Mouse (Mus musculus) liver, embryonic 13.5 days (tissue): ENCODE measurements around the gene Rtn4rl1. TPM values are rescaled to one million over a fixed set of nuclear protein-coding genes. Genes with fewer than 3 reads are reported as not detected.
A peak's percentile ranks its signal among the peaks of the same experiment; 100 is the strongest.

ENCODE experiments used
- ATAC-seq: fragments of 200-750 bp; cut with Nextera tagmentation; 2 replicates; pipeline ENCODE4 v1.8.0; 2017; ENCODE audit warnings: low read depth, mild to moderate bottlenecking, moderate number of reproducible peaks, moderate library complexity
- DNase-seq: peaks from one replicate; pipeline ENCODE4 v3.0.0; 2022
- H3K27ac ChIP-seq: fragments of 300-500 bp; sonication (generic); 2 replicates; pipeline ENCODE4 v1.5.1; 2015; ENCODE audit warnings: moderate library complexity, mild to moderate bottlenecking, inconsistent platforms
- H3K27me3 ChIP-seq: fragments of 300-500 bp; sonication (generic); 2 replicates; pipeline ENCODE4 v1.6.1; 2015; ENCODE audit warnings: mild to moderate bottlenecking, inconsistent platforms
- H3K36me3 ChIP-seq: fragments of 300-500 bp; sonication (generic); 2 replicates; pipeline ENCODE4 v1.6.1; 2015; ENCODE audit warnings: mild to moderate bottlenecking, inconsistent platforms
- H3K4me1 ChIP-seq: fragments of 300-500 bp; sonication (generic); replicated peaks from 2 replicates; pipeline ENCODE4 v1.6.1; 2015; ENCODE audit warnings: inconsistent platforms
- H3K4me2 ChIP-seq: fragments of 300-500 bp; sonication (generic); 2 replicates; pipeline ENCODE4 v1.6.1; 2015; ENCODE audit warnings: inconsistent platforms, mild to moderate bottlenecking, moderate library complexity
- H3K4me3 ChIP-seq: fragments of 300-500 bp; sonication (generic); replicated peaks from 2 replicates; pipeline ENCODE4 v1.5.1; 2015; ENCODE audit warnings: mild to moderate bottlenecking, inconsistent platforms
- H3K9ac ChIP-seq: fragments of 300-500 bp; sonication (generic); 2 replicates; pipeline ENCODE4 v1.6.1; 2015; ENCODE audit warnings: mild to moderate bottlenecking, inconsistent platforms
- H3K9me3 ChIP-seq: fragments of 300-500 bp; sonication (generic); replicated peaks from 2 replicates; pipeline ENCODE4 v1.6.1; 2016; ENCODE audit warnings: inconsistent platforms
- WGBS: fragments of 180-500 bp; shearing (Covaris S2); methylation state at CpG from one replicate; pipeline ENCODE4 v1.1.7; 2015; ENCODE audit not compliant: insufficient replicate concordance; 5-methylcytosine and 5-hydroxymethylcytosine counted together
- polyA plus RNA-seq: library from polyadenylated mRNA; unstranded; fragments of >200 nt; fragmentation: Nextera tagmentation; extraction: Ambion mirVana; gene quantifications from 2 replicates; pipeline ENCODE4 v1.2.1, GENCODE M21; 2015

The Rtn4rl1 gene
- polyA plus RNA-seq, 1 experiment from 2014 or later: 0.78 TPM

- Histone ChIP-seq H3K9ac (peak overlapping the region; percentile 57), H3K4me1 (peaks cover 69% of the 10 kb centered on the region), H3K4me2 (peak overlapping the region; percentile 82), H3K27ac (no peak overlapping the region), H3K36me3 (peaks cover 17% of the 10 kb centered on the region), H3K27me3 (peaks cover 78% of the 10 kb centered on the region), H3K9me3 (no peaks in the 10 kb centered on the region), H3K4me3 (peak overlapping the region; percentile 70)
- DNase-seq (no peak), ATAC-seq (no peak)
- 8% methylated on average over 55 of the region's 55 CpGs for WGBS
These were observed 27.3 kb upstream of the Rtn4rl1 start for GRCm38 (mm10) chr11:75166193-75166842.

- Histone ChIP-seq H3K36me3 (peaks cover 13% of the 10 kb centered on the region), H3K4me1 (peaks cover 76% of the 10 kb centered on the region), H3K4me2 (peak overlapping the region; percentile 82), H3K27me3 (peaks cover 85% of the 10 kb centered on the region), H3K27ac (no peak overlapping the region), H3K9ac (peak overlapping the region; percentile 57), H3K4me3 (peak overlapping the region; percentile 70), H3K9me3 (no peaks in the 10 kb centered on the region)
- 3% methylated on average over 68 of the region's 68 CpGs for WGBS
- ATAC-seq (no peak), DNase-seq (no peak)
These were observed 26.5 kb upstream of the Rtn4rl1 start for GRCm38 (mm10) chr11:75166861-75167642.

GRCm38 (mm10) chr11:75167643-75168589, 25.7 kb upstream of the Rtn4rl1 start:
- Histone ChIP-seq H3K4me1 (peaks cover 84% of the 10 kb centered on the region), H3K36me3 (peaks cover 8% of the 10 kb centered on the region), H3K27me3 (peaks cover 94% of the 10 kb centered on the region), H3K4me2 (peak overlapping the region; percentile 82), H3K27ac (no peak overlapping the region; the same call in 1 of the 2 replicates), H3K4me3 (peak overlapping the region; percentile 70), H3K9me3 (no peaks in the 10 kb centered on the region), H3K9ac (peak overlapping the region; percentile 57)
- no peak for DNase-seq
- ATAC-seq: no peak
- 4% methylated on average over 54 of the region's 63 CpGs for WGBS

- under 1% methylated on average over 69 of the region's 83 CpGs for WGBS
These were observed 24.8 kb upstream of the Rtn4rl1 start for GRCm38 (mm10) chr11:75168590-75169361.

GRCm38 (mm10) chr11:75169405-75170080, 24.0 kb upstream of the Rtn4rl1 start, which contains the start of gene Hic1:
TSS of gene Hic1 (minus strand) at chr11:75169519.
- ATAC-seq (no peak), DNase-seq (no peak)
- Histone ChIP-seq H3K27ac (no peak within 1 kb of the TSS; the same call in 1 of the 2 replicates), H3K4me1 (peaks cover 96% of the 10 kb centered on the region), H3K4me3 (peak within 1 kb of the TSS; percentile 70), H3K9ac (peak within 1 kb of the TSS; percentile 56), H3K27me3 (peaks cover 99% of the 10 kb centered on the region), H3K9me3 (no peaks in the 10 kb centered on the region), H3K4me2 (peak within 1 kb of the TSS; percentile 82), H3K36me3 (0 out of 2 replicates have a peak, but pooled peaks cover 4% of the 10 kb centered on the region)
- WGBS: 7% methylated on average over 23 of the region's 23 CpGs

More at GRCm38 (mm10) chr11:75168590-75169361, 24.8 kb upstream of the Rtn4rl1 start:
- H3K9me3 ChIP-seq: no peaks in the 10 kb centered on the region
- ATAC-seq (no peak; the same call in 1 of the 2 replicates), DNase-seq (peak; percentile 68)
- 0 out of 2 replicates have a peak, but pooled peaks cover 4% of the 10 kb centered on the region for H3K36me3 ChIP-seq
- H3K27me3 ChIP-seq: peaks cover 100% of the 10 kb centered on the region
- peak overlapping the region; percentile 56 for H3K9ac ChIP-seq
- H3K27ac ChIP-seq: no peak overlapping the region; the same call in 1 of the 2 replicates
- peak overlapping the region; percentile 70 for H3K4me3 ChIP-seq
- H3K4me1 ChIP-seq: peaks cover 93% of the 10 kb centered on the region
- H3K4me2 ChIP-seq: peak overlapping the region; percentile 82

- 1% methylated on average over 38 of the region's 38 CpGs for WGBS
- ATAC-seq (peak; percentile 47), DNase-seq (peak; percentile 74)
- 0 out of 2 replicates have a peak, but pooled peaks cover 4% of the 10 kb centered on the region for H3K36me3 ChIP-seq
- H3K4me2 ChIP-seq: peak overlapping the region; percentile 82
- peaks cover 97% of the 10 kb centered on the region for H3K27me3 ChIP-seq
- H3K9ac ChIP-seq: no peak overlapping the region
- H3K9me3 ChIP-seq: no peaks in the 10 kb centered on the region
- peaks cover 89% of the 10 kb centered on the region for H3K4me1 ChIP-seq
- no peak overlapping the region for H3K27ac ChIP-seq
- H3K4me3 ChIP-seq: peak overlapping the region; percentile 70
These were observed 23.3 kb upstream of the Rtn4rl1 start for GRCm38 (mm10) chr11:75170136-75170751.

GRCm38 (mm10) chr11:75171186-75171865, 22.3 kb upstream of the Rtn4rl1 start:
- Histone ChIP-seq H3K27ac (no peak overlapping the region), H3K27me3 (peaks cover 95% of the 10 kb centered on the region), H3K36me3 (peaks cover 3% of the 10 kb centered on the region; the same call in 1 of the 2 replicates), H3K4me1 (peaks cover 78% of the 10 kb centered on the region), H3K4me3 (peak overlapping the region; percentile 70; the same call in 1 of the 2 replicates), H3K9me3 (no peaks in the 10 kb centered on the region), H3K4me2 (0 out of 2 replicates have a peak overlapping the region, but pooled peaks have one; percentile 92), H3K9ac (no peak overlapping the region)
- ATAC-seq (no peak), DNase-seq (no peak)
- 6% methylated on average over 17 of the region's 17 CpGs for WGBS

- H3K4me2 ChIP-seq: peak overlapping the region; percentile 92
- 1% methylated on average over 75 of the region's 75 CpGs for WGBS
These were observed 21.2 kb upstream of the Rtn4rl1 start for GRCm38 (mm10) chr11:75172151-75173094.

More at GRCm38 (mm10) chr11:75172151-75173094, 21.2 kb upstream of the Rtn4rl1 start:
- H3K27ac ChIP-seq: no peak overlapping the region
- peak overlapping the region; percentile 57; the same call in 1 of the 2 replicates for H3K9ac ChIP-seq
- H3K4me3 ChIP-seq: peak overlapping the region; percentile 70
- H3K4me1 ChIP-seq: peaks cover 69% of the 10 kb centered on the region
- H3K27me3 ChIP-seq: peaks cover 85% of the 10 kb centered on the region
- ATAC-seq: no peak
- H3K9me3 ChIP-seq: no peaks in the 10 kb centered on the region
- no peak for DNase-seq
- H3K36me3 ChIP-seq: peaks cover 13% of the 10 kb centered on the region
